Mouse (Mus musculus) kidney, embryonic 15.5 days (tissue): ENCODE data around the gene Prg3. TPM values are rescaled to one million over a fixed set of nuclear protein-coding genes. Genes with fewer than 3 reads are reported as not detected.

Experiments used
- ATAC-seq: fragments of 200-750 bp; cut with Nextera tagmentation; replicated peaks from 2 replicates; pipeline ENCODE4 v1.8.0; 2017; ENCODE audit warnings: moderate TSS enrichment; ENCODE audit not compliant: low FRiP score
- H3K27ac ChIP-seq: fragments of 300-500 bp; sonication (generic); 2 replicates; pipeline ENCODE4 v1.5.1; 2015; ENCODE audit warnings: mild to moderate bottlenecking, inconsistent platforms
- H3K27me3 ChIP-seq: fragments of 300-500 bp; sonication (generic); 2 replicates; pipeline ENCODE4 v1.6.1; 2015; ENCODE audit warnings: inconsistent platforms
- H3K36me3 ChIP-seq: fragments of 300-500 bp; sonication (generic); 2 replicates; pipeline ENCODE4 v1.6.1; 2015; ENCODE audit warnings: inconsistent platforms
- H3K4me1 ChIP-seq: fragments of 300-500 bp; sonication (generic); 2 replicates; pipeline ENCODE4 v1.6.1; 2015; ENCODE audit warnings: inconsistent platforms
- H3K4me2 ChIP-seq: fragments of 300-500 bp; sonication (generic); 2 replicates; pipeline ENCODE4 v1.6.1; 2015; ENCODE audit warnings: moderate library complexity, mild to moderate bottlenecking, inconsistent platforms
- H3K4me3 ChIP-seq: fragments of 300-500 bp; sonication (generic); replicated peaks from 2 replicates; pipeline ENCODE4 v1.5.1; 2015; ENCODE audit warnings: mild to moderate bottlenecking, inconsistent platforms
- H3K9ac ChIP-seq: fragments of 300-500 bp; sonication (generic); 2 replicates; pipeline ENCODE4 v1.6.1; 2015; ENCODE audit warnings: mild to moderate bottlenecking, inconsistent platforms
- H3K9me3 ChIP-seq: fragments of 300-500 bp; sonication (generic); replicated peaks from 2 replicates; pipeline ENCODE4 v1.6.1; 2016; ENCODE audit warnings: inconsistent platforms
- WGBS: fragments of 180-500 bp; shearing (Covaris S2); methylation state at CpG from one replicate; pipeline ENCODE4 v1.1.7; 2015; ENCODE audit warnings: mixed read lengths; 5-methylcytosine and 5-hydroxymethylcytosine counted together
- polyA plus RNA-seq: library from polyadenylated mRNA; unstranded; fragments of >200 nt; fragmentation: Nextera tagmentation; extraction: Ambion mirVana; gene quantifications from 2 replicates; pipeline ENCODE4 v1.2.1, GENCODE M21; 2015

Gene Prg3
- polyA plus RNA-seq, 1 experiment from 2014 or later, result not detected

DNA sequence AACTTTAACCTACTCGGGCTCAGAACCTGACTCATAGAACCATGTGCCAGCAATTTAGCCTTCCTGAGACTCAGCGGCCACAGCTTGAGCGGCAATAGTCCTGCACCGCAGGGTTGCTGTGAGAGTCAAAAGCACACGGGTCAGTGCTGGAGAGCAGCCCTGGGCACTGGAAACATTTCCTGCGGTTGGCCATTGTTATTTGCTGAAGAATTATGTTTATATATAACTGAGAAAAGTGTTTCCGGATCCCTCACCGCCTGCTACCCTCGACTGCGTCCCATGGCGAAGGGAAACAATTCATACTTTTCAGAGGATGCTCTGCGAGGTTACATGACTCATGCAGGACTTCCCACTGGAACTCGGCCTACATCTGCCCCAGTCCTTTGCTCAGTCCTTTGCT, 13.5 kb downstream of the Prg3 start:
- no peaks in the 10 kb centered on the region for H3K27me3 ChIP-seq
- no peak overlapping the region for H3K4me2 ChIP-seq
- no peaks in the 10 kb centered on the region for H3K4me1 ChIP-seq
- ATAC-seq, result no peak
- H3K36me3 ChIP-seq, result no peaks in the 10 kb centered on the region
- no peak overlapping the region for H3K9ac ChIP-seq
- 83% methylated on average over 13 of the region's 13 CpGs for WGBS
- no peak overlapping the region for H3K4me3 ChIP-seq
- no peak overlapping the region for H3K27ac ChIP-seq
- no peaks in the 10 kb centered on the region for H3K9me3 ChIP-seq

DNA sequence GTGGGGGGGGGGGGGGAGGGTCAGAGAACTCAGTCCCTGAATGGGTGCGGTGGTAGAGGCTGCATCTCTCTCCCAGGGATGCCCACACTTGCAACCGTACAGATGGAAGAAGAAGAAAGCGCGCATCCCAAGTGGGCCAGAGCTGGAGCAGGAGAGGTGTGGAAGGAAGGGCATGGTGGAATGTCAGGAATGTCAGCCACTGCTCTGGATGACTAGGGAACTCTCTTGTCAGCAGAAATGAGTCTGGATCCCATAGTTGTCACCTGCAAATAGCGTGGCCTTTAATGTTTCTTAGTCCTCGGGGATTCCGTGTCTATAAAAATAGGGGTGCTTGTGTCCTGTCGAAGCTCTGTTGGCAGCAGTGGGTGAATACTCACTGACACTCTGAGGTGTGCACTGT, 14.6 kb downstream of the Prg3 start:
- no peak for ATAC-seq

GRCm38 (mm10) chr2:85004341-85004740, 16.3 kb downstream of the Prg3 start:
- H3K4me2 ChIP-seq, result no peak overlapping the region
- H3K9me3 ChIP-seq, result no peaks in the 10 kb centered on the region
- no peaks in the 10 kb centered on the region for H3K27me3 ChIP-seq
- no peak overlapping the region for H3K9ac ChIP-seq
- H3K4me1 ChIP-seq, result no peaks in the 10 kb centered on the region
- H3K36me3 ChIP-seq, result no peaks in the 10 kb centered on the region
- 89% methylated on average over 4 of the region's 4 CpGs for WGBS
- ATAC-seq, result no peak
- H3K4me3 ChIP-seq, result no peak overlapping the region
- H3K27ac ChIP-seq, result no peak overlapping the region

More for the DNA sequence above, 14.6 kb downstream of the Prg3 start:
- Histone ChIP-seq H3K9ac (no peak overlapping the region), H3K4me1 (no peaks in the 10 kb centered on the region), H3K27me3 (no peaks in the 10 kb centered on the region), H3K4me3 (no peak overlapping the region), H3K27ac (no peak overlapping the region), H3K4me2 (no peak overlapping the region), H3K9me3 (no peaks in the 10 kb centered on the region), H3K36me3 (no peaks in the 10 kb centered on the region)
- WGBS, result 76% methylated on average over 8 of the region's 8 CpGs

DNA sequence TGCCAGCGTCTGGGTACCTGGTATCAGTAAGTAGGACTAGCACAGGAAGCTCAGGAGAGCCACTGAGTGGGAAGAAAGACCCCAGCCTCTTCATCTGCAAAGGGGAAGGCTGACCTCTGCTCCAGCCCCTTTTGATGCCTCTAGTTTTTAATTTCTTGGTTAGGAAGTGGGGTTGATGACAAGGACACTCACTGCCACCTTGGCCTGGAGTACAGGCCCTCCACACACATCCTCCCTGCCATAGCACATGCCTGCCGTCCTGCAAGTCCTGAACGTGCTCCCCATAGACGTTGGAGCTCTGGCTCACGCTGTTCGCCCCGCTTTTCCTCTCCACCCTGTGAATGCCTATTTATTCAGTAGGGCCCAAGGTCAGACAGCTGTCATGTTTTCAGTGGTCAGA, 18.6 kb downstream of the Prg3 start:
- Histone ChIP-seq H3K9ac (no peak overlapping the region), H3K36me3 (no peaks in the 10 kb centered on the region), H3K4me2 (no peak overlapping the region), H3K4me1 (peaks cover 4% of the 10 kb centered on the region; the same call in 1 of the 2 replicates), H3K27ac (no peak overlapping the region), H3K27me3 (no peaks in the 10 kb centered on the region), H3K4me3 (no peak overlapping the region), H3K9me3 (no peaks in the 10 kb centered on the region)
- WGBS, result 78% methylated on average over 7 of the region's 7 CpGs
- ATAC-seq, result no peak

DNA sequence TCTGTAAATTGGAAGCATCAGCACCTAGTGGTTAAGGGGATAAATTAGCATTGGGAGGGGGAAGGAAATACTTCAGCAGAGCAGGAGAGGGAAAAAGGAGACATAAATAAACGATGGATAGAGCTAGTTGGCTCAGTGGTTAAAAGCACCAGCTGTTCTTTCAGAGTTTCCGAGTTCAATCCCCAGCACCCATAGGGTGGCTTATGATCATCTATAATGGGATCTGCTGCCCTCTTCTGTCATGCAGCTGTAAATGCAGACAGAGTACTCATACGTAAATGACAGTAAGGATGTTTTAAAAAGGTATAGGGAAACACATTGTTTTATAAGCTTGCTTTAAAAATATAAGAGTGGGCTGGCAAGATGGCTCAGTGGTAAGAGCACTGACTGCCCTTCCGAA, 19.7 kb downstream of the Prg3 start:
- H3K4me2 ChIP-seq, result no peak overlapping the region
- no peaks in the 10 kb centered on the region for H3K36me3 ChIP-seq
- 29% methylated on average over 4 of the region's 4 CpGs for WGBS
- H3K9ac ChIP-seq, result no peak overlapping the region
- no peak for ATAC-seq
- no peak overlapping the region for H3K27ac ChIP-seq
- H3K4me3 ChIP-seq, result no peak overlapping the region
- no peaks in the 10 kb centered on the region for H3K9me3 ChIP-seq
- H3K4me1 ChIP-seq, result peaks cover 11% of the 10 kb centered on the region
- no peaks in the 10 kb centered on the region for H3K27me3 ChIP-seq

GRCm38 (mm10) chr2:85009212-85009611, 21.2 kb downstream of the Prg3 start:
- H3K4me3 ChIP-seq, result no peak overlapping the region
- ATAC-seq, result no peak
- H3K9ac ChIP-seq, result no peak overlapping the region
- H3K4me1 ChIP-seq, result peaks cover 11% of the 10 kb centered on the region
- WGBS, result 63% methylated on average over 2 of the region's 2 CpGs
- no peaks in the 10 kb centered on the region for H3K27me3 ChIP-seq
- no peaks in the 10 kb centered on the region for H3K36me3 ChIP-seq
- no peak overlapping the region for H3K27ac ChIP-seq
- H3K4me2 ChIP-seq, result no peak overlapping the region
- no peaks in the 10 kb centered on the region for H3K9me3 ChIP-seq

- ATAC-seq, result peak; percentile 88
- no peak overlapping the region for H3K9ac ChIP-seq
- H3K9me3 ChIP-seq, result no peaks in the 10 kb centered on the region
- WGBS, result 36% methylated on average over 9 of the region's 9 CpGs
- no peak overlapping the region for H3K4me3 ChIP-seq
- H3K36me3 ChIP-seq, result no peaks in the 10 kb centered on the region
- no peak overlapping the region for H3K4me2 ChIP-seq
- no peaks in the 10 kb centered on the region for H3K27me3 ChIP-seq
- H3K27ac ChIP-seq, result peak overlapping the region; percentile 25; the same call in 1 of the 2 replicates
- H3K4me1 ChIP-seq, result peaks cover 11% of the 10 kb centered on the region
Measured at GRCm38 (mm10) chr2:85011906-85012604, 24.0 kb downstream of the Prg3 start.

DNA sequence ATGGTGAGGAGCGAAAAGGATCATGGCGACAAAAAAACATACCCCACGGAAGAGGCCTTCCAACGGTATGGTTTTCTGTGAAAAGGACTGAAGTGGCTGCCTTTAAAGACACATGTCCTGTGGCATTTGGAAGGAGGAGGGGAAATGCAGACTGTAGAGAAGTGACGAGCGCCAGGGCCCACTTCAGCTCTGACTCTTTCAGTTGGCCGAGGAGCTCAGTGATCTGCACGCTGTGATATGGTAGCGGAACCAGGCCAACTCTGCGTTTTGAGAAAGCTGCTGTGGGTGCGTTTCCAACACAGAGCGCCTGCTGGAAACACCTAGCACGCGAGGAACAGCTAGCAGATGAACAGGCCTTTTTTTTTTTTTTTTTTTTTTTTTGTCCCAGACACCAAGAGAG, 24.7 kb downstream of the Prg3 start:
- Histone ChIP-seq H3K27ac (no peak overlapping the region), H3K9ac (no peak overlapping the region), H3K4me1 (peaks cover 11% of the 10 kb centered on the region), H3K36me3 (no peaks in the 10 kb centered on the region), H3K9me3 (no peaks in the 10 kb centered on the region), H3K4me3 (no peak overlapping the region), H3K4me2 (no peak overlapping the region), H3K27me3 (no peaks in the 10 kb centered on the region)
- WGBS, result 83% methylated on average over 14 of the region's 14 CpGs
- ATAC-seq, result no peak

GRCm38 (mm10) chr2:85013826-85014587, 26.0 kb downstream of the Prg3 start:
- Histone ChIP-seq H3K9me3 (no peaks in the 10 kb centered on the region), H3K27me3 (no peaks in the 10 kb centered on the region), H3K4me3 (no peak overlapping the region), H3K9ac (no peak overlapping the region), H3K4me1 (peaks cover 11% of the 10 kb centered on the region), H3K27ac (no peak overlapping the region), H3K36me3 (no peaks in the 10 kb centered on the region), H3K4me2 (no peak overlapping the region)
- no peak for ATAC-seq
- WGBS, result 80% methylated on average over 5 of the region's 5 CpGs

DNA sequence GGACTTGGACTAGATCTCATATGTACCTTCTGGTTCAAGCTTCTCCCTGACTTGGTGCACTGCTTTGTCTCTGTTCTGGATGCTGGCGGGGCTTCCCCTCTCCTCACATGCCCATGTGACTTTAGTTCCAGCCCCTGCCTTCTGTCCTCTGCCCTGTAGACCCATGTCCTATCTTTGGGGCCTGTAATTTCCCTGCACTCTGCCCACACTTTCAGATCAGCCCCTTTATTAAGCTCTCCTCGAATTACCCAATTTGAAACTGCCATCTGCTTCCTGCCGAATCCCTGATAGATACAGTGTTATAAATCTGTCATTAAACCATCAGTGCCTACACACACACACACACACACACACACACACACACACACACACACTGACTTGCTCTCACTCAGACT, 26.6 kb downstream of the Prg3 start:
- Histone ChIP-seq H3K9ac (no peak overlapping the region), H3K36me3 (no peaks in the 10 kb centered on the region), H3K4me2 (no peak overlapping the region), H3K27ac (no peak overlapping the region), H3K27me3 (no peaks in the 10 kb centered on the region), H3K4me1 (peaks cover 11% of the 10 kb centered on the region), H3K9me3 (no peaks in the 10 kb centered on the region), H3K4me3 (no peak overlapping the region)
- WGBS, result 29% methylated on average over 3 of the region's 3 CpGs
- no peak for ATAC-seq

DNA sequence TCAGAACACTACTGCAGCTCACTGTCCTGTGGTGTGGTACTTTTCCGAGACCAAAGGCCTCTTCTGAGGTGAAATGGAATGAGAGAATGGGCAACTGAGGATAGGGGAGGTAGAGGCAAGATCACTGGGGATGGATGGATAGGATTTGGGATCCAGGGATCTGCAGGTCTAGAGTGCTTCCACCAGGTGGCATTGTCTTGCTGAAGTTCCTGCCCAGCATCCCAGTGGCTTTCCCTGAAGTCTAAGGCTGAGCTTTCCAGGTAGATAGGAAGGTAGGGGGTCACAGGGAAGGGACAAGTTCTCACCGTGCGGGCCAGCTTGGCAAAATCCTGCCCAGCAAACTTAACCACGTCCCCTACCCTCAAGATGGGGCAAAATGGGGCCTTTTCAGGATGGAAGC, 34.0 kb downstream of the Prg3 start:
- 0 out of 2 replicates have a peak, but pooled peaks have one; percentile 29 for ATAC-seq
- H3K4me1 ChIP-seq, result no peaks in the 10 kb centered on the region

DNA sequence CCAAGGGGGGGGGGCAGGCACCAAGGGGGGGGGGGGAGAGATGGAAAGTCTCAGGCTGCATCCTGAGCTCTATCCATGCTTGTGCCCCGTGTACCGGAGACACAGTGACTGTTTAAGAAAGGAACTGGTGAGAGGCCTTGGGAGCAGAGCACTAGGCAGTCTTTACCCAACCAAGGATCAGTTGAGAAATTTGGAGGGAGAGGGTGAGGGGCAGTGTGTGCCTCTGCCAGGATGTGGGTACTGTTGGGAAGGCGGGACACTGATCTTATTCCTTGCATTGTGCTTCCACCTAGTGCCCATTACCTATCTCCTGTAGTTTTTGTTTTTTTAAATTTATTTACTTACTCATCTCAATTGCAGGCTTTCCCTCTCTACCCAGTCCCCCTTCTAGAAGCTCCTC, 38.2 kb downstream of the Prg3 start:
- ATAC-seq, result no peak
- no peak overlapping the region for H3K27ac ChIP-seq
- no peaks in the 10 kb centered on the region for H3K36me3 ChIP-seq
- H3K4me1 ChIP-seq, result no peaks in the 10 kb centered on the region
- H3K4me3 ChIP-seq, result no peak overlapping the region
- no peaks in the 10 kb centered on the region for H3K9me3 ChIP-seq
- peaks cover 2% of the 10 kb centered on the region; the same call in 1 of the 2 replicates for H3K27me3 ChIP-seq
- H3K9ac ChIP-seq, result no peak overlapping the region
- WGBS, result 80% methylated on average over 3 of the region's 3 CpGs
- H3K4me2 ChIP-seq, result no peak overlapping the region

More for the DNA sequence above, 34.0 kb downstream of the Prg3 start:
- no peak overlapping the region for H3K9ac ChIP-seq
- WGBS, result 23% methylated on average over 4 of the region's 4 CpGs
- H3K4me2 ChIP-seq, result no peak overlapping the region
- H3K27me3 ChIP-seq, result peaks cover 2% of the 10 kb centered on the region; the same call in 1 of the 2 replicates
- H3K27ac ChIP-seq, result no peak overlapping the region
- H3K36me3 ChIP-seq, result no peaks in the 10 kb centered on the region
- H3K4me3 ChIP-seq, result no peak overlapping the region
- no peaks in the 10 kb centered on the region for H3K9me3 ChIP-seq
